Mouse (Mus musculus) megakaryocyte, embryonic 14.5 days (primary cell): Measurements from ENCODE around the gene Epor.

ENCODE experiments used
- FLI1 ChIP-seq: IDR thresholded peaks from 2 replicates; pipeline ENCODE4 v1.6.1; 2012; ENCODE audit warnings: low read length, inconsistent platforms, mixed read lengths
- GATA1 ChIP-seq: IDR thresholded peaks from 3 replicates; pipeline ENCODE4 v1.6.1; 2012; ENCODE audit warnings: mixed read lengths, low read length, inconsistent platforms, borderline replicate concordance

GRCm38 (mm10) chr9:21937711-21938175, 25.6 kb downstream of the Epor start:
- TF ChIP-seq FLI1 (no peak), GATA1 (no peak)
